Mouse (Mus musculus): ENCODE data around the gene Cct4. TPM values are rescaled to one million over a fixed set of nuclear protein-coding genes. Genes with fewer than 3 reads are reported as not detected.

The Cct4 gene
- polyA plus RNA-seq (2014; fragmentation: Illumina TruSeq; extraction: RNeasy Lipid Tissue Mini Kit (QIAGEN cat#74804); ENCODE audit: low read depth, low replicate concordance) = 137 TPM

DNA sequence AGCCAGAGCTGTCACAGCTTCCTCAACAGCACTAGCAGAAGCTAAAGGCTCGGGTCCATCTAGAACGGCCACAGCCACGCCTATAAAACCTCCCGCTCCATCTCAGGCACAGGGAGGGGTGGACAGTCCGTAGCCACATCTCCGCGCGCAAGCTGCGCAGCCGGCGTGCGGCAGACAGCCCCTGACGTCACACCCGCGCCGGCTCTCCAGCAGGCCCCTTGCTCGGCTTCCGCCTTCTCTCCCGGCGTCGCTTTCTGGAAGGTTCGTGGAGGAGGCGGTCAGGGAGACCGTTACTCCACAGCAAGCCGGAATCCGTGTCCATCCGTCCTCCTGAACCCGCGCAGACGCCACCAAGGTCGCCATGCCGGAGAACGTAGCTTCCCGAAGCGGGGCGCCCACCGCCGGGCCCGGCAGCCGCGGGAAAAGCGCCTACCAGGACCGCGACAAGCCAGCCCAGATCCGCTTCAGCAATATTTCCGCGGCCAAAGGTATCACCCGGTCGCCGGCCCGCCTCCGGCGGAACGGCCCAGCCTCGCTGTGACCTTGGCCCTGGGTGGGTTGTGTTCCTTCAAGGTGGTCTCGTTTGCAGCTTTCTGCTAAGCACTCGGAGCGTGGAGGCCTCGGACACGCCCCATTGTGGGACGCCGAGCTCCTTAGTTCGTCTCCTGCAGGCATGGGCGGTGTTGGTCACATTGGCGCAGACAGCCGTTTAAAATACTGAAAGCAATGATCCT lies at the start of gene Cct4:
Cct4 (plus strand) TSS at position 127 of the 734 bp plus-strand sequence.

DNA sequence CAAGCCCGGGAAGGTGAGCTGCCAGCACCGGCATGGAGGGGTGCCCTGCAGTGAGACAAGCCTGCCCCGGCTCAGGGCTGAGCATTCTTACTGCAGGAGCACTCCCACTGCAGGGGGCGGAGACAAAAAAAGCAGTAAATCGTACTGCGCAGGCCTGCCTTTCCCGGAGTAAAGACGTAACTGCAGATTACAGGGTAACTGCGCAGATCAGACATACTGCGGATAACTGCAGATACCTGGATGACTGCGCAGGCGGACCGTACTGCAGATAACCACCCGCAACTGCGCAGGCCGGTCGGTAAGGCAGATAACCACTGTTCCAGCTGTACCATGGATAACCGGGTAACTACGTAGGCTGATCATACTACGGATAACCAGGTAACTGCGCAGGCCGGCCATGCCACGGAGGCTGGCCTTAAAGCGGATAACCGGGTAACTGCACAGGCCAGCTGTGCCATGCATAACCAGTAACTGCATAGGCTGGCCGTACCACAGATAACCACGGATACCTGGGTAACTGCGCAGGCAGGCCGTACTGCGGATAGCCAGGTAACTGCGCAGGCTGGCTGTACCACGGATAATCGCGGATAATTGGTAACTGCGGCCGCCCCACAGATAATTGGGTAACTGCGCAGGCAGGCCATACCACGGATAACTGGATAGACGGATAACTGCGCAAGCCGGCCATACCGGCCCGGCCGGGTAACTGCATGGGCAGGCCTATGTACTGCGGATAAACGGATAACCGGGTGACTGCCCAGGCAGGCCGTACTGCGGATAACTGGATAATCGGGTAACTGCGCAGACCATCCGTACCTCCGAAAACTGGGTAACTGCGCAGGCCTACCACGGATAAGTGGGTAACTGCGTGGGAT lies 18.2 kb upstream of the Cct4 start, which contains the start of gene Zrsr1:
Zrsr1 (plus strand) TSS at position 171 of the 875 bp plus-strand sequence.

DNA sequence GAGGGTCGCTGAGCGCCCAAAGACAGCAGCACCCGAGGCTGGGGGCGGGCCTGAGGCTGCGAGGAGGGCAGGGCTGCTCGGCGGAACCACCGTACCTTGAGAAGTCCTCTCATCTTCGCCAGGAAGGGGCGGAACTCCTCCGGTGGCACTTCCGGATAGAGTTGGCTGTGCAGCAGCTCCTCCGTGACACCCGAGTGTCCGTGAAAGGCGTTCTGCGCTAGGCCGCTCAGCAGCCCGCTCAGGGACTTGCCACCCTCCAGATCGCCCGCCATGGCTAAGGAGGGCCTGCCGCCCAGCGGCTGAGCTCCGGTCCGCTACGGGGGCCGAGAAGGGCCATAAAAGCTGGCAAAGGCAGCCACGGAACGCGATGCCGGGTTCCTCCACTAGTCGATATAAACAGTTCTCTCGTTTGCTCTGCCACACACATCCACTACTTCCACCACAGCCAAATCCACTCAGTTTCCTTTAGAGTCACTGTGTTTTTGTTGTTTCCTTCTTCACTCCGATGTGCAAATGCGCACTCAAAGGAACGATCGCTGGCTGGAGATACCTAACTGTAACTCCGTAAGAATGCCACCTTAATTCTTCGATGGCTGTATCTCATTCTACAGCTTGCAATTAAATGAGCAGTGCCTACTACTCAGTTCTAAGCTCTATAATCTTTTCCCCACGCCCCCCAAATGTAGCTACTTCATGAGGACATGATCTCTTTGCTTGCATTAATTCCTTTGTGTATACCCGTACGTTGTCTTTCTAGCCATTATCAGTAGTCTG lies 8.1 kb upstream of the Cct4 start, which contains the start of the genes Gm28048 and Commd1:
Gm28048 (minus strand) TSS at position 107 of the 774 bp plus-strand sequence.
Commd1 (minus strand) TSS at position 399 of the 774 bp plus-strand sequence.

DNA sequence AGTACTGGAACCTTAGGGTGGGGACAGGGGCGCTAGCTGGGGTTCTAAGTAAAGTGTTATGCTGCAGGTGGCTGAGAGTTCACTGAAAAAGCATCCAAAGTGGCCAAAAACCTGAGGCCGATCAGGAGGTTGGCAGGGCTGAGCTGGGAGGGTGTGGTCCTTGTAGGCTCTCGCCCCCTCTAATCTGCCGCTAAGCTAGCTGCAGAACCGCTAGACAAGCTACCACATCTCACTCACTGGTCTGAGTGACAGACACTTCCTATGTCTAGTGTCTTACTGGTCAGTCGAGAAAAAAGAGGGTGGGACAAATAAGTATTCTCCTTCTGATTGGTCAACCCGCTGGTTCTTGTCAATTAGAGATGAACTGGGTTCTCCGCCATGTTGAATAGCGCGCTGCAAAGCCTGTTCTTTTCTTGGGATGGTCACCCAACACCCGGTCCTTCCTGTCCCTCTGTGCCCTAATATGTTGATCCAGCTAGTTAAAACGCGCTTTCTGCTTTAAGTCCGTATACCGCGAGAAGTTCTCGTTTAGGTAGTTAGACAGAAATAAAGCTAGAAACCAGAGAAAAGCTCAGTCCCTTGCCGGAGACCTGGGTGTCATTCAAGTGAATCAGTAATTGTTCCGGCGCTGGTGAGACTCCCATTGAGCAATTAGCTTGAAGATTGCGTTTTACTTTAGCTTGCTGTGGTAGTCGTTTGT lies 17.3 kb downstream of the Cct4 start, which contains the start of gene Fam161a:
Fam161a (plus strand) TSS at position 51 of the 700 bp plus-strand sequence.

Other genes with a start within 250 kb of the Cct4 start
- 3.6 TPM for gene B3gnt2, start 129.6 kb upstream of the Cct4 start, polyA plus RNA-seq (2014; fragmentation: Illumina TruSeq; extraction: RNeasy Lipid Tissue Mini Kit (QIAGEN cat#74804); ENCODE audit: low read depth, low replicate concordance)
- gene Zrsr1, start 18.5 kb upstream of the Cct4 start, polyA plus RNA-seq (2014; fragmentation: Illumina TruSeq; extraction: RNeasy Lipid Tissue Mini Kit (QIAGEN cat#74804); ENCODE audit: low read depth, low replicate concordance) = 29.6 TPM
- gene Gm28048, start 8.4 kb upstream of the Cct4 start, polyA plus RNA-seq (2014; fragmentation: Illumina TruSeq; extraction: RNeasy Lipid Tissue Mini Kit (QIAGEN cat#74804); ENCODE audit: low read depth, low replicate concordance) = 14.3 TPM
- gene Commd1, start 8.1 kb upstream of the Cct4 start, polyA plus RNA-seq (2014; fragmentation: Illumina TruSeq; extraction: RNeasy Lipid Tissue Mini Kit (QIAGEN cat#74804); ENCODE audit: low read depth, low replicate concordance) = 170 TPM
- 2.3 TPM for gene Fam161a, start 17.0 kb downstream of the Cct4 start, polyA plus RNA-seq (2014; fragmentation: Illumina TruSeq; extraction: RNeasy Lipid Tissue Mini Kit (QIAGEN cat#74804); ENCODE audit: low read depth, low replicate concordance)

All from heart, adult 10 weeks (tissue).